Mouse (Mus musculus) testis, adult 2 months (tissue): ENCODE data around the gene Rnf213.

Source experiments
- CTCF ChIP-seq: fragments of 200-500 bp; IDR thresholded peaks from 2 replicates; pipeline ENCODE4 v1.5.1; 2012; ENCODE audit warnings: low read depth, mild to moderate bottlenecking, inconsistent platforms, low read length, moderate library complexity; ENCODE audit not compliant: control insufficient read depth, insufficient read depth, insufficient replicate concordance
- POLR2A ChIP-seq: fragments of 200-500 bp; IDR thresholded peaks from 2 replicates; pipeline ENCODE4 v1.6.1; 2012; ENCODE audit warnings: low read depth, mild to moderate bottlenecking, inconsistent platforms, low read length, moderate library complexity; ENCODE audit not compliant: control insufficient read depth

GRCm38 (mm10) chr11:119456097-119456496 is 63.2 kb downstream of the Rnf213 start:
- TF ChIP-seq POLR2A (no peak), CTCF (no peak)
